Mouse (Mus musculus): Measurements from ENCODE around the gene Chrna3.

Gene Chrna3

DNA sequence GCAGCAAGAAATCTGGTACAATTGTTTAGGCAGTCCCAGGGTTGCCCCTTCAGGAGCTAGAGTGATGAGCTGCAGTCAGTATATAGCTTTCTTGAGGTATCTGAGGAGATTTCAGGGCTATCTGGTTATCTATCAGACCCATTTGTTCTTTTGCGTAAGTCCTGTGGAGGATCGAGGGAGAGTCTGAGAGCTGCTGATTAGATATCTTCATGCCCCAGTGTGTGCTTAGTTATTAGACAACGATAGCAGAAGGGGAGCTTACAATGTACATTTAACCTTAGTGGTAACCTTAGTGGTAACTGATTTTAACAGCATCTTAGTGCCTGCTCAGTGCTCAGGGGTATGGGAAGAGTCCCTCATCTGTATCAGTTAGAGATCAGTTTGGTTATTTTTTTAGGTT is 30.7 kb downstream of the Chrna3 start:
- no peak for DNase-seq (ENCODE audit: low spot score)

DNA sequence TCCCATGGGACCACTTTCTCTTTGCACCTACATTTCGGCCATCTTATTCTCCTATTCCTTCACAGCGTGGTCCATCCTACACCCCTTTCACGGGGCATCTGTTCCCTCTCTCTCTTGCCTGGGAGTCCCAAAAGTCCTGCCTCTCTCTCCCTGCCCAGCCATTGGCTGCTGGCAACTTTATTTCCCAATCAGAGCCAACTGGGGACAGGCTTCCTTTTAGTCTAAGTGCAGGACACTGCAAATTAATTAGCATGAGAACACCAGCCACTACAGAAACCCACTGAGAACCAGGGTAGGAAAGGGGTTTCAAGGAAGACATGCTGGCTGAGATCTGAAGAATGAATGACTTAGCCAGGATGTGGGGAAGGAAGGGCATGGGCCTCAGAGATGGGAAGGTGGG is 32.0 kb downstream of the Chrna3 start:
- no peak for DNase-seq (ENCODE audit: low spot score)

DNA sequence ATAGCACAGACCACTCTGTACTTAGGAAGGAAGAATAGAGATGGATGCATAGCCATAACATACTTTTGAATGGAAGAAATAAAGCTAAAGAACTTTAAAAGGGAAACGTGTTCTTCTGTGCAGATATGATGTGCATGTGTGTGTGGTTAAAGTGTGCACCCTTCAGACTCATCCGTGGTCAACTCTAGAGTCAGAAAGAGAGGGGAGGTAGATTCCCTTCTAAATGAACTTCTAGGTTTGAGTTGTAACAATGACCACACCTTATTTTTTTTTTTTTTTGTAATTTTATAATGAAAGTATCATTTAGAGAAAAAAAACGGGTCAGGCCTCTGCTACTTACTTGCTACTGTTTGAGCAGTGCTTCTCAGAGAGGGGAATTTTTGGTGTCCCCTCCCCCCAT is 36.0 kb downstream of the Chrna3 start:
- no peak for DNase-seq (ENCODE audit: low spot score)

DNA sequence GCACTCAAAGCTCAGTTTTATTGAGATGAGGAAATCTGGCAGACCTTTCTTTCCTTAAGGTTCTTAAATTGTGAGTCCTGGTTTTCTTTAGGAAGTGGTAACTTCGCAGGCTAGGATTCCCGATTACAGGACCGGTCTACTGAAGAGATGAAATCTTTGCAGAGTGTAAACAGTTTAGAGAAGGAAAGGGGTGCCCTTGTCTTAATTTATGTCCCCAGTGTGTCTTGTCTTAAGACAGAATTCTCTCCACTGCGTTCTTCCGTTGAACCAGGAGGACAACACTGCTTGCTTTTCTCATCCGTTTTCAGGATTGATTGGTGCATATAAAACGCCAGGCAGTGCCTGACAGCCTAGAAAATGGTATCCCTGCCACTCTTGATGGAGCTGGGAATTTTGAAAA is 44.0 kb downstream of the Chrna3 start:
- no peak for DNase-seq (ENCODE audit: low spot score)

DNA sequence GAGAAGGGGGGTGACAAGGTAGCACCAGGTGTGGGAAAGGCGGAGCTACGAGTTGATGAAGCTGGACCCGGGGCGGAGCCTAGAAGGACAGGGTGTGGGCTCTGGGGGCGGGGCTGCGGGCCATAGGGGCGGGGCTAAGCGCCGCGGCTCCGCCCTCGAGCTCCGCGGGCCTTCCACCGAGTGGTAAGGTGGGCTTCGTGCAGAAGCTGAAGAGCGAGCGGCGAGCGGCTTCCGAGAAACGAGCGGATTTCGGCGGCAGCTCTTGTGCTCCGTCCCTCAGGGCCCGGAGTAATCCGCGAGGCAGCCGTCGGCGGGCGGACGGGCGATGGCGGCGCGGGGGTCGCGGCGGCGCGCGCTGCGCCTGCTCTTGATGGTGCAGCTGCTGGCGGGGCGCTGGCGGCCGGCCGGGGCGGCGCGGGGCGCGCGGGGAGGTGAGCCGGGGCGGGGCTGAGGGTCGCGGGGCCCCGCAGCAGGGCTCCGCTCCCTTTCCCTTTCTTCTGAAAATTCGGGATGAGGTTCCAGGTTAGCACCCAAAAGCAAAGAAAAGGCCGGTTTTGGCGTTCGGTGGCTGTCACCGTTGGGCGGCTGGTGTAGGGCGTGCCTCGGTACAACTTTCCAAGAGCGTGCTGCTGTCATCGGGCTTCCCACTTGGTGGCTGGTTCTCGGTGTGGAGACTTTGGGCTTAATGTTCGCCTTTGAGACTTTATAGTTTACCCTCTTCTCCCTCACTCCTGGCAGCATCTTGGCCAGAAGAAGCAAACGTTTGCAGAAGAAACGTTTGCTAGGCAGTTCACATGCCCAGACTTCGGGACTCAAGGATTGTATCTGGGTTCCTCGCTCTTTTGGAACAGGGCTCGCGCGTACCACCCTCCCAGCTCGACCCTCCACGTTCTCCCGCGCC is 44.8 kb downstream of the Chrna3 start:
- DNase-seq (ENCODE audit: low spot score) = peak; percentile 12

GRCm38 (mm10) chr9:54980674-54981073 is 45.7 kb downstream of the Chrna3 start, which contains the start of gene Chrna5:
Chrna5 (plus strand) TSS chr9:54980880.
- DNase-seq (ENCODE audit: low spot score) = no peak

- DNase-seq (ENCODE audit: low spot score) = no peak
These were observed 56.3 kb downstream of the Chrna3 start for GRCm38 (mm10) chr9:54969972-54970637.

DNA sequence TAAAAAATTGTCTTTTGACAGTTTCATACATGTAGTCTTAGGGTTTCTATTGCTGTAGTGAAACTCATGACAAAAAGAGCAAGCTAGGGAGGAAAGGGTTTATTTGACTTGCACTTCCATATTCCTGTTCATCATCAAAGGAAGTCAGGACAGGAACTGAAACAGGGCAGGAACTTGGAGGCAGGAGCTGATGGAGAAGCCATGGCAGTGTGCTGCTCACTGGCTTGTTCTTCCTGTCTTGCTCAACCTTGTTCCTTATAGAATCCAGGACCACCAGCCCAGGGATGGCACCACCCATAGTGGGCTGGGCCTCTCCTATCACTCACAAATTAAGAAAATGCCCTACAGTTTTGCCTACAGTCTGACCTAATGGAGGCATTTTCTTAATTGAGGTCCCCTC is 62.7 kb downstream of the Chrna3 start:
- DNase-seq (ENCODE audit: low spot score) = no peak

DNA sequence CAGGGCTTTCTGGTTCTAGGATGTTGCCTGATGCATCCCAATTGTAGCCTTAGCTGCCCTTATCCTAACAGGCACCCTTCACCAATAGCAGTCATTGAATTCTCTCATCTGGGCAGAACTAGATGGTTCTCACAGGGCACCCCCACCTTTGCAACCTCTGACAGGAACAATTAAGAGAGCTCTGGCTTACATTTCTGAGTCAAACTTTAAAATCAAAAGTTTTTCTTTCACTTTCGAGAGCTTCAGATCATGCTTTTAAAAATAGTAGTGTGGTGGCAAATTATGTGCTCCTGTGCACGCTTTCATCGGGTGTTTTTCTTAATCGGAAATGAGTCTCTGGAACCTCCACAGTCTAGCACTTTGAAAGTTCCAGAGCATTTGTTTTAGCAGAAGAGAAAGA is 65.3 kb downstream of the Chrna3 start:
- no peak for DNase-seq (ENCODE audit: low spot score)

All from ovary, postnatal 36 days (tissue).